Comparison of ENCODE assay signal across 8 mouse cellular contexts in the genomic region with DNA sequence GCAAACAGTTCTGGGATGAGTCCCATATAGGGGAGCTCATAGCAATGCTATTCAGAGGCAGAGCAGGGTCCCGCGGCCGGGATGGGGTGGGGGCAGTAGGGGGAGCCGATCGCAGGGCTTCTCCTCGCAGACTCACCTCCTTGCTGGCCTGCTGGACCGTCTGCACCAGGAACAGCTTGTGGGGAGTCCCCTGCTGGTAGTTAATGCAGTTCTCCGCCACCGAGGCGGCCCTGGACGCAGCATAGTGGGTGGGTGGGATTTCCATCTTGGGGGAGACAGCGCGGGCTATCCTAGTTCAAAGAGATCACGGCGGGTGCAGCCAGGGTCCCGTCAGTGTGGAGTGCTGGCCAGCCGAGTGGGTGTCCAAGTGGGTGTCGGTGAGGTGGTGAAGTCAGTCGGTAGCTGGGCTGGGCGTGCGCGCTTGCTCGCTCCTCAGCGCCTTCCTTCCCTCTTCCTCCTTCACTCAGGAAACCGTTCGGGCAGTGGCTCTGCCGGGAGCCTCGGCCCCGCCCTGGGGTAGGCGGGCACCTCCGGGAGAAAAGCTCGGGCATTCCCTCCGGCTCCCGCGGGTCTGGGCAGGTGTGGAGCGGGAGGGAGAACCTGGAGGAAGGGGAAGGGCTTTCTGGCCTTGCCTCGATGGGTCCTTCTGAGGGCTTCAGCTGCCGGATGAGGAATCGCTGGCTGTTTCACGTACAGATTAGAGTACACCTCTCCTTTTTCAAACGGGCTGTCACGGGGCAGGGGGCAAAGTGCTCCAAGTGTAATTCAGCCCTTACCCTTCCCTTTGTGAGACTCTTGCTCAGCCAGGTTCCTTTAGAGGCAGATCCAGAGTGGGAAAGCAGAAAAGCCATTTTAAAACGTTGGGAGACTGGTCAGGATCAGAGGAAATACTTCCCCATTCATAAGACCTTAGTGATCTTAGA. TPM values are rescaled to one million over a fixed set of nuclear protein-coding genes. Genes with fewer than 3 reads are reported as not detected.
A peak's percentile ranks its signal among the peaks of the same experiment; 100 is the strongest.
DNase-seq lines count a peak whose midpoint lies in the region; ATAC-seq and TF ChIP-seq lines count a peak whose summit lies in the region.

A gene (minus strand): TSS at position 477 of the 923 bp plus-strand sequence.

- H3K27me3 ChIP-seq in forebrain, embryonic 14.5 days (replicated peaks; ENCODE audit: control insufficient read depth, insufficient read depth, low read length) = no peaks in the 10 kb centered on the region; the same call in 1 of the 2 replicates
- H3K27me3 ChIP-seq in heart, postnatal 0 days (ENCODE audit: control insufficient read depth, insufficient read depth, low read length) = no peaks in the 10 kb centered on the region
- H3K27me3 ChIP-seq in liver, embryonic 14.5 days (ENCODE audit: control insufficient read depth, insufficient read depth, low read length) = no peaks in the 10 kb centered on the region
- H3K27me3 ChIP-seq in stomach, postnatal 0 days (ENCODE audit: control insufficient read depth, insufficient read depth, low read length) = no peaks in the 10 kb centered on the region

- WGBS in forebrain, embryonic 14.5 days = 1% methylated on average over 43 of the region's 43 CpGs
- WGBS in heart, postnatal 0 days = 1% methylated on average over 43 of the region's 43 CpGs
- WGBS in liver, embryonic 14.5 days (ENCODE audit: insufficient replicate concordance) = 1% methylated on average over 38 of the region's 43 CpGs
- WGBS in stomach, postnatal 0 days = under 1% methylated on average over 41 of the region's 43 CpGs

- H3K4me3 ChIP-seq in forebrain, embryonic 14.5 days (ENCODE audit: low read depth, low read length) = peak within 1 kb of the TSS; percentile 54
- peak within 1 kb of the TSS; percentile 80 for H3K4me3 ChIP-seq in heart, postnatal 0 days (ENCODE audit: low read depth, low read length)
- H3K4me3 ChIP-seq in liver, embryonic 14.5 days (ENCODE audit: insufficient read depth in 1 of 2, low read depth in 2 of 2, low read length in 2 of 2) = peak within 1 kb of the TSS; percentile 57 to 66
- H3K4me3 ChIP-seq in stomach, postnatal 0 days (ENCODE audit: low read depth, low read length) = peak within 1 kb of the TSS; percentile 67

- peak within 1 kb of the TSS; percentile 86 for H3K4me2 ChIP-seq in forebrain, embryonic 14.5 days (ENCODE audit: low read length)
- peak within 1 kb of the TSS; percentile 95 for H3K4me2 ChIP-seq in heart, postnatal 0 days (ENCODE audit: low read depth, low read length)
- H3K4me2 ChIP-seq in liver, embryonic 14.5 days (ENCODE audit: low read depth) = peak within 1 kb of the TSS; percentile 74
- H3K4me2 ChIP-seq in stomach, postnatal 0 days (replicated peaks; ENCODE audit: low read depth) = peak within 1 kb of the TSS; percentile 85

- TF ChIP-seq EP300 in heart, postnatal 0 days (IDR thresholded peaks at IDR 0.05; ENCODE audit: low read depth) = no peak
- no peak for TF ChIP-seq EP300 in liver, embryonic 14.5 days (IDR thresholded peaks at IDR 0.05; ENCODE audit: low read depth)
- TF ChIP-seq EP300 in stomach, postnatal 0 days (optimal IDR thresholded peaks at IDR 0.05) = no peak

- H3K27ac ChIP-seq in forebrain, embryonic 14.5 days (ENCODE audit: low read depth, low read length) = peak within 1 kb of the TSS; percentile 9; the same call in 1 of the 2 replicates
- H3K27ac ChIP-seq in heart, postnatal 0 days (ENCODE audit: low read depth) = peak within 1 kb of the TSS; percentile 75
- no peak within 1 kb of the TSS for H3K27ac ChIP-seq in liver, embryonic 14.5 days
- H3K27ac ChIP-seq in stomach, postnatal 0 days (replicated peaks) = peak within 1 kb of the TSS; percentile 77

- peaks cover 12% of the 10 kb centered on the region for H3K4me1 ChIP-seq in forebrain, embryonic 14.5 days (ENCODE audit: control insufficient read depth, insufficient read depth, low read length)
- H3K4me1 ChIP-seq in heart, postnatal 0 days (ENCODE audit: control insufficient read depth, insufficient read depth) = peaks cover 5% of the 10 kb centered on the region; the same call in 1 of the 2 replicates
- peaks cover 0 to 7% of the 10 kb centered on the region in 2 experiments; a peak in 2 of 4 replicates for H3K4me1 ChIP-seq in liver, embryonic 14.5 days (replicated peaks; ENCODE audit: control insufficient read depth in 2 of 2, insufficient read depth in 2 of 2, low read length in 1 of 2)
- H3K4me1 ChIP-seq in stomach, postnatal 0 days (replicated peaks; ENCODE audit: control insufficient read depth, insufficient read depth) = no peaks in the 10 kb centered on the region

- peaks cover 33% of the 10 kb centered on the region for H3K36me3 ChIP-seq in forebrain, embryonic 14.5 days (ENCODE audit: control insufficient read depth, insufficient read depth, low read length)
- H3K36me3 ChIP-seq in heart, postnatal 0 days (replicated peaks; ENCODE audit: control insufficient read depth, insufficient read depth, low read length) = peaks cover 43% of the 10 kb centered on the region
- peaks cover 2% of the 10 kb centered on the region; the same call in 1 of the 2 replicates for H3K36me3 ChIP-seq in liver, embryonic 14.5 days (replicated peaks; ENCODE audit: control insufficient read depth, insufficient read depth, low read depth)
- H3K36me3 ChIP-seq in stomach, postnatal 0 days (ENCODE audit: control insufficient read depth, insufficient read depth, low read length) = no peaks in the 10 kb centered on the region; the same call in 1 of the 2 replicates

- peak; percentile 16; the same call in 1 of the 2 replicates for TF ChIP-seq CTCF in heart, postnatal 0 days (IDR thresholded peaks at IDR 0.05; ENCODE audit: low read depth)
- TF ChIP-seq CTCF in liver, embryonic 14.5 days (IDR thresholded peaks at IDR 0.05; ENCODE audit: low read depth) = peak; percentile 51
- peak; percentile 56 for TF ChIP-seq CTCF in stomach, postnatal 0 days (IDR thresholded peaks at IDR 0.05; ENCODE audit: low read depth)

- no peaks in the 10 kb centered on the region for H3K9me3 ChIP-seq in forebrain, embryonic 14.5 days (replicated peaks; ENCODE audit: control insufficient read depth, low read length)
- H3K9me3 ChIP-seq in heart, postnatal 0 days (replicated peaks; ENCODE audit: control insufficient read depth, low read length) = no peaks in the 10 kb centered on the region
- H3K9me3 ChIP-seq in liver, embryonic 14.5 days (ENCODE audit: control insufficient read depth, low read length) = no peaks in the 10 kb centered on the region
- H3K9me3 ChIP-seq in stomach, postnatal 0 days (ENCODE audit: control insufficient read depth, low read length) = no peaks in the 10 kb centered on the region

- H3K9ac ChIP-seq in forebrain, embryonic 14.5 days (ENCODE audit: low read length) = peak within 1 kb of the TSS; percentile 74
- peak within 1 kb of the TSS; percentile 72 for H3K9ac ChIP-seq in heart, postnatal 0 days (replicated peaks; ENCODE audit: low read depth, low read length)
- peak within 1 kb of the TSS; percentile 57 for H3K9ac ChIP-seq in liver, embryonic 14.5 days (replicated peaks)
- peak within 1 kb of the TSS; percentile 66 for H3K9ac ChIP-seq in stomach, postnatal 0 days (ENCODE audit: low read length)

- DNase-seq in cerebellum, adult 11 months = peak; percentile 47
- DNase-seq in forebrain, embryonic 14.5 days (ENCODE audit: low spot score) = peak; percentile 59
- DNase-seq in heart, postnatal 0 days (ENCODE audit: low spot score) = peak; percentile 63
- peak; percentile 77 to 86 for DNase-seq in kidney, postnatal 36 days
- peak; percentile 13 to 18 (median 14) for DNase-seq in liver, embryonic 14.5 days (ENCODE audit: low read depth in 3 of 3, low spot score in 3 of 3)
- peak; percentile 70 for DNase-seq in neural tube, embryonic 10.5 days (ENCODE audit: extremely low spot score, low spot score)
- DNase-seq in stomach, postnatal 0 days (ENCODE audit: low spot score) = peak; percentile 88

- ATAC-seq in CD4-positive, CD25-positive, alpha-beta regulatory T cell, adult 4 months = peak; percentile 71
- ATAC-seq in forebrain, embryonic 14.5 days = peak; percentile 81
- ATAC-seq in heart, postnatal 0 days (ENCODE audit: insufficient read depth, low read depth) = peak; percentile 84
- peak; percentile 83 for ATAC-seq in liver, embryonic 14.5 days (ENCODE audit: insufficient read depth)
- peak; percentile 95 for ATAC-seq in stomach, postnatal 0 days (ENCODE audit: low FRiP score, low TSS enrichment)

RNA-seq across cellular contexts. Expression of the gene that starts here (rescaled TPM):
- 10 to 100 TPM; 63.5 to 64.4 TPM for polyA plus RNA-seq in CD4-positive, CD25-positive, alpha-beta regulatory T cell, adult 4 months (2017; shearing (Covaris generic))
- 72.2 and 74.0 TPM in 2 replicates for polyA plus RNA-seq in forebrain, embryonic 14.5 days (2014; fragmentation: Nextera tagmentation; extraction: Ambion mirVana)
- total RNA-seq in heart, postnatal 0 days (2014; rRNA removed; ENCODE audit: low replicate concordance) = 10.2 and 22.5 TPM in 2 replicates
- polyA plus RNA-seq in heart, postnatal 0 days (2015; fragmentation: Nextera tagmentation; extraction: Ambion mirVana) = 44.1 and 47.2 TPM in 2 replicates
- 2.4 and 4.1 TPM in 2 replicates for polyA plus RNA-seq in liver, embryonic 14.5 days (2012; rRNA removed)
- polyA plus RNA-seq in liver, embryonic 14.5 days (2014; fragmentation: Nextera tagmentation; extraction: Ambion mirVana) = 9.9 and 10.2 TPM in 2 replicates
- polyA plus RNA-seq in stomach, postnatal 0 days (2015; fragmentation: Nextera tagmentation; extraction: Ambion mirVana) = 65.7 and 71.8 TPM in 2 replicates

Comparison
In these comparisons a context has a peak if more than half of its experiments do, and no peak if none do; other contexts are left out.
1. DNase-seq: peak in every context shown above with its lines; median percentile 88 in stomach, postnatal 0 days; 82 in kidney, postnatal 36 days; 70 in neural tube, embryonic 10.5 days; 63 in heart, postnatal 0 days; 59 in forebrain, embryonic 14.5 days; 47 in cerebellum, adult 11 months; 14 in liver, embryonic 14.5 days.